Mouse (Mus musculus): ENCODE measurements around the gene Deup1. TPM values are rescaled to one million over a fixed set of nuclear protein-coding genes. Genes with fewer than 3 reads are reported as not detected.

Deup1 gene
- polyA plus RNA-seq (2012; ENCODE audit: insufficient read depth, insufficient read length, missing spikeins) = not detected in 2 replicates

- no peak within 1 kb of the TSS for H3K27ac ChIP-seq (replicated peaks; ENCODE audit: low read depth, low read length)
- no peak within 1 kb of the TSS for H3K4me3 ChIP-seq (ENCODE audit: insufficient read depth, low read depth, low read length)
- H3K4me1 ChIP-seq (ENCODE audit: control insufficient read depth, insufficient read depth, insufficient read length, low read length) = no peaks in the 10 kb centered on the region
These were observed at the start of gene Deup1 for GRCm38 (mm10) chr9:15627785-15628287. Gene Deup1 (minus strand): TSS chr9:15627933.

- Histone ChIP-seq H3K27ac (replicated peaks; ENCODE audit: low read depth, low read length) (no peak overlapping the region), H3K4me3 (ENCODE audit: insufficient read depth, low read depth, low read length) (no peak overlapping the region), H3K4me1 (ENCODE audit: control insufficient read depth, insufficient read depth, insufficient read length, low read length) (no peaks in the 10 kb centered on the region)
These were observed 44.5 kb upstream of the Deup1 start for GRCm38 (mm10) chr9:15672251-15672650.

GRCm38 (mm10) chr9:15670002-15670527 is 42.3 kb upstream of the Deup1 start:
- Histone ChIP-seq H3K4me3 (ENCODE audit: insufficient read depth, low read depth, low read length) (no peak overlapping the region), H3K27ac (replicated peaks; ENCODE audit: low read depth, low read length) (no peak overlapping the region), H3K4me1 (ENCODE audit: control insufficient read depth, insufficient read depth, insufficient read length, low read length) (0 out of 2 replicates have a peak, but pooled peaks cover 2% of the 10 kb centered on the region)

GRCm38 (mm10) chr9:15669452-15669851 is 41.7 kb upstream of the Deup1 start:
- Histone ChIP-seq H3K27ac (replicated peaks; ENCODE audit: low read depth, low read length) (no peak overlapping the region), H3K4me1 (ENCODE audit: control insufficient read depth, insufficient read depth, insufficient read length, low read length) (0 out of 2 replicates have a peak, but pooled peaks cover 2% of the 10 kb centered on the region), H3K4me3 (ENCODE audit: insufficient read depth, low read depth, low read length) (no peak overlapping the region)

- Histone ChIP-seq H3K4me3 (ENCODE audit: insufficient read depth, low read depth, low read length) (no peak overlapping the region), H3K27ac (replicated peaks; ENCODE audit: low read depth, low read length) (peak overlapping the region; percentile 52), H3K4me1 (ENCODE audit: control insufficient read depth, insufficient read depth, insufficient read length, low read length) (peaks cover 11% of the 10 kb centered on the region; the same call in 1 of the 2 replicates)
These were observed 36.9 kb upstream of the Deup1 start for GRCm38 (mm10) chr9:15664606-15665005.

- H3K4me3 ChIP-seq (ENCODE audit: insufficient read depth, low read depth, low read length) = no peak overlapping the region
- H3K4me1 ChIP-seq (ENCODE audit: control insufficient read depth, insufficient read depth, insufficient read length, low read length) = peaks cover 22% of the 10 kb centered on the region; the same call in 1 of the 2 replicates
- H3K27ac ChIP-seq (replicated peaks; ENCODE audit: low read depth, low read length) = peak overlapping the region; percentile 80
These were observed 31.3 kb upstream of the Deup1 start for GRCm38 (mm10) chr9:15659069-15659468.

GRCm38 (mm10) chr9:15658236-15658785 is 30.6 kb upstream of the Deup1 start:
- Histone ChIP-seq H3K4me3 (ENCODE audit: insufficient read depth, low read depth, low read length) (no peak overlapping the region), H3K27ac (replicated peaks; ENCODE audit: low read depth, low read length) (peak overlapping the region; percentile 38; the same call in 1 of the 2 replicates), H3K4me1 (ENCODE audit: control insufficient read depth, insufficient read depth, insufficient read length, low read length) (peaks cover 17% of the 10 kb centered on the region; the same call in 1 of the 2 replicates)

GRCm38 (mm10) chr9:15653036-15653435 is 25.3 kb upstream of the Deup1 start:
- no peak overlapping the region for H3K4me3 ChIP-seq (ENCODE audit: insufficient read depth, low read depth, low read length)
- H3K27ac ChIP-seq (replicated peaks; ENCODE audit: low read depth, low read length) = no peak overlapping the region
- peaks cover 4% of the 10 kb centered on the region; the same call in 1 of the 2 replicates for H3K4me1 ChIP-seq (ENCODE audit: control insufficient read depth, insufficient read depth, insufficient read length, low read length)

GRCm38 (mm10) chr9:15649977-15650376 is 22.2 kb upstream of the Deup1 start:
- Histone ChIP-seq H3K4me1 (ENCODE audit: control insufficient read depth, insufficient read depth, insufficient read length, low read length) (no peaks in the 10 kb centered on the region), H3K27ac (replicated peaks; ENCODE audit: low read depth, low read length) (no peak overlapping the region), H3K4me3 (ENCODE audit: insufficient read depth, low read depth, low read length) (no peak overlapping the region)

GRCm38 (mm10) chr9:15627384-15627783 is 349 bp downstream of the Deup1 start:
- H3K4me1 ChIP-seq (ENCODE audit: control insufficient read depth, insufficient read depth, insufficient read length, low read length) = no peaks in the 10 kb centered on the region
- no peak overlapping the region for H3K27ac ChIP-seq (replicated peaks; ENCODE audit: low read depth, low read length)
- no peak overlapping the region for H3K4me3 ChIP-seq (ENCODE audit: insufficient read depth, low read depth, low read length)

- Histone ChIP-seq H3K27ac (replicated peaks; ENCODE audit: low read depth, low read length) (no peak overlapping the region), H3K4me3 (ENCODE audit: insufficient read depth, low read depth, low read length) (no peak overlapping the region), H3K4me1 (ENCODE audit: control insufficient read depth, insufficient read depth, insufficient read length, low read length) (no peaks in the 10 kb centered on the region)
These were observed 3.0 kb downstream of the Deup1 start for GRCm38 (mm10) chr9:15624739-15625138.

- no peaks in the 10 kb centered on the region for H3K4me1 ChIP-seq (ENCODE audit: control insufficient read depth, insufficient read depth, insufficient read length, low read length)
- no peak overlapping the region for H3K27ac ChIP-seq (replicated peaks; ENCODE audit: low read depth, low read length)
- H3K4me3 ChIP-seq (ENCODE audit: insufficient read depth, low read depth, low read length) = no peak overlapping the region
These were observed 8.0 kb downstream of the Deup1 start for GRCm38 (mm10) chr9:15619767-15620166.

- H3K4me1 ChIP-seq (ENCODE audit: control insufficient read depth, insufficient read depth, insufficient read length, low read length) = no peaks in the 10 kb centered on the region
- H3K27ac ChIP-seq (replicated peaks; ENCODE audit: low read depth, low read length) = no peak overlapping the region
- no peak overlapping the region for H3K4me3 ChIP-seq (ENCODE audit: insufficient read depth, low read depth, low read length)
These were observed 8.6 kb downstream of the Deup1 start for GRCm38 (mm10) chr9:15619020-15619590.

GRCm38 (mm10) chr9:15617061-15617460 is 10.7 kb downstream of the Deup1 start:
- H3K4me1 ChIP-seq (ENCODE audit: control insufficient read depth, insufficient read depth, insufficient read length, low read length) = no peaks in the 10 kb centered on the region
- H3K27ac ChIP-seq (replicated peaks; ENCODE audit: low read depth, low read length) = no peak overlapping the region
- H3K4me3 ChIP-seq (ENCODE audit: insufficient read depth, low read depth, low read length) = no peak overlapping the region

GRCm38 (mm10) chr9:15616471-15616870 is 11.3 kb downstream of the Deup1 start:
- Histone ChIP-seq H3K4me3 (ENCODE audit: insufficient read depth, low read depth, low read length) (no peak overlapping the region), H3K4me1 (ENCODE audit: control insufficient read depth, insufficient read depth, insufficient read length, low read length) (no peaks in the 10 kb centered on the region), H3K27ac (replicated peaks; ENCODE audit: low read depth, low read length) (no peak overlapping the region)
